Mouse (Mus musculus) megakaryocyte progenitor cell, adult 5-6 weeks (primary cell): ENCODE data around the gene Ccdc33. TPM values are rescaled to one million over a fixed set of nuclear protein-coding genes. Genes with fewer than 3 reads are reported as not detected.

Experiments used
- ATAC-seq: replicated peaks from 2 replicates; pipeline ENCODE4 v1.8.0; 2016; ENCODE audit warnings: mild to moderate bottlenecking, moderate TSS enrichment, inconsistent platforms; ENCODE audit not compliant: poor library complexity
- total RNA-seq, 2 experiments: library from RNA; stranded (forward) in 1 of 2; stranded (reverse) in 1 of 2; fragments of 157-497, 149-512 nt in 1 of 2; fragments of 200-1000 nt in 1 of 2; gene quantifications; 2 replicates each; pipeline versions ENCODE4 v1.2.3 to v1.2.4; 2015 to 2017

Gene Ccdc33
- total RNA-seq, 2 experiments from 2014 or later: not detected

GRCm38 (mm10) chr9:58051937-58052336 is 66.7 kb downstream of the Ccdc33 start:
- no peak for ATAC-seq

- ATAC-seq: no peak
Observed at GRCm38 (mm10) chr9:58049861-58050260, 68.8 kb downstream of the Ccdc33 start.

DNA sequence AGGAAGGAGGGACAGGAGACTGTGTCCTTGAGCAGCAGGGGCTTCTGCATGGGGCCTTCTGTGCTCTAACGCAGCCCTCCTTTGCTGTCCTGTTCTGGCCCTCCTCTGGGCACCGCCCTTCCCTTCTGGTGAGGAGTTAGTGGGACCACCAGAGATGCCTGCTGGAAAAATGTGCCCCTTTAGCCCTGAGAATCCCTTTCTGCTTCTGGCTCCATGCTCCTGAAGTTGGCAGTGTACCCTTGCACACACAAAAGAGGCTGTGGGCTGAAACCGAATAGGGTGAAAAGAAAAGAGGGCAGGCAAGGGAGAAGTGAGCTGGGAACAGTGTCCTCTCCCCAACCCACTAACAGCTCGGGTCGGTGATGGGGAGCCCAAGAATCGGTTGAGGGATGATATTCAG is 69.4 kb downstream of the Ccdc33 start:
- no peak for ATAC-seq

DNA sequence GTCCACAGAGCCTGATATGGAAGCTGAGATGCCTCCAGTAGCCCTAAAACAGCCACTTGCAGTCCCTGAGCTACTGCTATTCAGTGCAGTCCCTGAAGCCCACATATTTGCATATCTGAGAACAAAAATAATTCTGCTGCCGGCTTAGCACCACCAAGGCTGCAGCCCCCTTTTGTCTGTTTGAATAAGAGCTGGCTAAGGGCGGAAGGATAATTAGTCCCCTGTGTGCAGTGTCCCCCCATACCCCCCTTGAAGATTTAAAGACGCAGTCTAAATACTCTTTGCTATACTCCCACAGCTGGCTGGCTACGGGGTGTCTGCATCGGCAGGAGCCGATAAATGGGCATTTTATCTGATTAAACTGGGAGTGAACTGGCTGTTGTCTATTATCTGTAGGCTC is 70.0 kb downstream of the Ccdc33 start:
- no peak for ATAC-seq

- ATAC-seq: no peak
Observed at GRCm38 (mm10) chr9:58047061-58047460, 71.6 kb downstream of the Ccdc33 start.

DNA sequence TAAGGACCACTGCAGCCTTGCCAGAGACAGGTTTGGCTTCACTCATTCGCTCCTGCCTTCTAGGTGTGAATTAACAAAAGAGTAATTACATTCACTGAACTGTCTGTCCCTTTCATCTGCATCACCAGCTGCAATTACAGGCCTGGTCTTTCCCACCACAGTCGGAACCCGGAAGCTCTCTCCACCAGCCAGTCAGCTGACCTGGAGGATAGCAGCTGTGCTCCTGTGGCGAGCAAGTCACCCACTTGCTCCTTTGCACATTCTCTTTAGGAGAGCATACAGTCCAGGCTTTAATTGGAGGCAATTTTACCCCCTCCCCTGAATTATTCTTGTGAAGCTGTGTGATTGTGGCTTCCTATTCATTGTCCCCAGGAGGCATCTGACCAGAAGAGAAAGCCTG is 73.0 kb downstream of the Ccdc33 start:
- no peak for ATAC-seq

- ATAC-seq: no peak
Observed at GRCm38 (mm10) chr9:58044828-58045227, 73.8 kb downstream of the Ccdc33 start.

DNA sequence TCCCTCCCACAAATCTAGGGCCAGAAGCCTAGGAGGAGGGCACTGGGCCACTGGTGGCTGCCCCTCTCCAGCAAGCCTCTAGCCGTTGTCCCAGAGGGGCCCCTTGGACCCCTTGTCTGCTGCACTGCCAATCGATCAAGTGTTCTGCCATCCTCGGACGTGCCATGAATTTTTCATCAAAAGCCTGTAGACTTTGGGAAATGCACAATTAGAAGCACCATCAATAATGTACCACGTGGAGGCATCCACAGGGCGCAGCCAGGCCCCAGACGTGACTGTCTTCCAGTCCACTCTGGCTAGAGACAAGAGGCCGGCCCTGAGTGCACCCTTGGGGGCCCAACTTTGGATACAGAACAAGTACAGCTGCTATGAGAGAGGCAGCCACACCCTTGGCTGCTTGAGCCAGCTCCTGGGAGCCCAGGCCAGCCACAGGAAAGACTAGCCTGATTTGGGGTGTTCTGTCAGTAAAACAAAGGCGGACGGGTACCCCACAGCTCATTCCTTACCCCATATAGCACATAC is 75.1 kb downstream of the Ccdc33 start:
- no peak for ATAC-seq

DNA sequence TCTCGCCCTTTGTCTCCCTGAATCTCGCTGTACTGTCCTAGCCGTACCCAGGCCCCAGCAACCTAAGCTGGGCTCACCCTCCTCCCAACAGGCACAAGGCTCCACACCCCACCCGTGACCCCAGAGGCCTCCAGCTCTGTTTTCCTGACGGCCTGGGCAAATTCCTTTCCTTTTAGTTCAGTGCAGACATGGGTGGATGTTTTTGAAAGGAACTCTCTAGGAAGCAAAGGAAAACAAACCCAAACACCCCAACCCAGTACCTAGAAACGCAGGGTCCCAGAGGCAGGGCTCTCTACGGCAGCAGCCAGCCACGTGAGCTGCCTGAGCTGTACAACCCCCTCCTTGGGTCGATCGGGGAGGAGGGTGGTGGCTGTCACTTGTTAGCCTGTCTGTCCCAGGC is 76.2 kb downstream of the Ccdc33 start:
- no peak for ATAC-seq

- no peak for ATAC-seq
Observed at GRCm38 (mm10) chr9:58040977-58041376, 77.6 kb downstream of the Ccdc33 start.

DNA sequence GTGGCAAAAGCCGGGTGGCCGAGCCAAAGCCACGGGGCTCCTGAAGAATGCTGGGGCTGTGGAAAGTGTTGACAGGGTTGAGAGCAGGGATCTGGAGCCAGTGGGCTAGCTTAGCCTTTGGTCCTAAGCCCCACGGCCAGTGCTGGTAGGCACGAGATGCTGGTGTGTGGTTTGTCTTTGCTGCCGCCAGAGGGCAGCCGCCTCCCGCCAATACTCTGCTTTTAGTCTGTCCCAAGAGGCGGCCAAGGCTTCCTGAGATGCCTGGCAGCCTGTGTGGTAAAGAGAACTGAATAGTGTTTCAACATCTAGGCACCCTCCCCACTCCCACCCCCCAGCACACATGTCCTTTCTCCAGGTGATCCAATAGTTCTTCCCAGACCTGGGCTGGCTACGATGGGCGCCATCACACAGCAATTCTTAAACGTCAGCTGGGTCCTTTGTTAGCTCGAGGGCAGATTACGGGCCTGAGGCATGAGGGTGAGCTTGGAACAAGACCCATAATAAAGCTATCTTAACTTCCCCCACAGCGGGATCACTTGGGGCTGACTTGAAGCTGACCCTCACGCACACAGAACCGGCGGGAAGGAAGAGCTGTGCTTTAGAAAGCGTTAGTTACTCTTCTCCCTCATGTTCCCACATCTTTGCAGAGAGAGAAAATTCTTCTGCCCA is 80.0 kb downstream of the Ccdc33 start:
- peak; percentile 86 for ATAC-seq

- ATAC-seq: no peak
Observed at GRCm38 (mm10) chr9:58036961-58037360, 81.7 kb downstream of the Ccdc33 start.

- ATAC-seq: no peak
Observed at GRCm38 (mm10) chr9:58035951-58036698, 82.5 kb downstream of the Ccdc33 start.

DNA sequence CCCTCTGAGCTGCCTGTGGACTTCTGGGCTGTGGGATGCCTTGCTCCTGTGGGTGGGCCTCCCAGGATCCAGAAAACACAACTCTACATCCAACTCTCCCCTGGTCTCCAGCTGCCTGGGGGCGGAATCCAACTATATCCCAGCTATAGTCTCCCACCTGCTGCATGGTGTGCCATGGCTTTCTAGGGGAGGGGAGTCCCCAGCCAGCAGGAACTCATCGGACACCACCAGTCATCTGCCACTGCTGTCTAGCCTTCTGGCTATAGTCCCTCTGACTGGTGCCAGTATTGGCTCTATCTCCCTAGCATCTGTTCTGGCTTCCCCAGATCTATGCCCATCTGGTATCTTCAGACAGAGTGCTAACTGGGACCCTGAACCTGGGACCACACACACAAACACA is 83.1 kb downstream of the Ccdc33 start:
- ATAC-seq: no peak

- ATAC-seq: no peak
Observed at GRCm38 (mm10) chr9:58031895-58032294, 86.7 kb downstream of the Ccdc33 start.

GRCm38 (mm10) chr9:58029635-58030034 is 89.0 kb downstream of the Ccdc33 start:
- no peak for ATAC-seq

- ATAC-seq: no peak
Observed at GRCm38 (mm10) chr9:58028841-58029240, 89.8 kb downstream of the Ccdc33 start.

GRCm38 (mm10) chr9:58027426-58028180 is 91.0 kb downstream of the Ccdc33 start:
- ATAC-seq: no peak

DNA sequence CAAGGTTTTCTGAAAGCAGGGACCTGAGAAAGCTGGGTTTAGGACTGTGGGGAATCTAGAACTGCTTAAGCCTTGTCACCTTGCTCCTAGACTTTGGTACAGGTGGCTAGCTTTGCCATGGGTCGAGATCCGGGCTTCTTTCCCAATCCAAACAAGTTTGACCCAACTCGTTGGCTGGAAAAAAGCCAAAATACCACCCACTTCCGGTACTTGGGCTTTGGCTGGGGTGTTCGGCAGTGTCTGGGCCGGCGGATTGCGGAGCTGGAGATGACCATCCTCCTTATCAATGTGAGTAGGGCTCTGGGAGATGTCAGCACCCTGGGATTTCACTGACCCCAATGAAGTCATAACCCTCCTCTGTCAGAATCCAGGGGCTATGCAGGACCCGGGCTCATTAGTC is 92.6 kb downstream of the Ccdc33 start:
- no peak for ATAC-seq

- ATAC-seq: no peak
Observed at GRCm38 (mm10) chr9:58018385-58018784, 100.2 kb downstream of the Ccdc33 start.

DNA sequence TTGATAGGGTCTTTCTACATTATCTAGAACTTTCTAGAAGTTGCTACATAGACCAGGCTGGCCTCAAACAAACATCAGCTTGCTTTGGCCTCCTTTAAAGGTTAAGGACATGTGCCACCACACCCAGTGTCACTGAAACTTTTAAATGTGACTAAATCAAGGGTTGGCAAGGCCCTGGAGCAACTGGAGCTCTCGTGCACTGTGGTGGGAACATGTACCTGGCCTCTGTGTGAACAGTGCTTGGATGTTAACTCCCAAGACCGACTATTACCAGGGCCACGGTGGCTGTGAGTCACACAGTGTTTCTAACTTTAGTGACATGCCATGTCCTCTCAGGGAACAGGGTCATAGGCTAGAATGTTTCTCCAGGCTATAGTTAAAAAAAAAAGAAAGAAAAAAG is 101.7 kb downstream of the Ccdc33 start:
- ATAC-seq: no peak

GRCm38 (mm10) chr9:58015856-58016255 is 102.8 kb downstream of the Ccdc33 start:
- no peak for ATAC-seq
